Mouse (Mus musculus) heart, embryonic 16.5 days (tissue): ENCODE results near the gene Dnaic1. TPM values are rescaled to one million over a fixed set of nuclear protein-coding genes. Genes with fewer than 3 reads are reported as not detected.

Experiments used
- ATAC-seq: fragments of 200-750 bp; cut with Nextera tagmentation; replicated peaks from 2 replicates; pipeline ENCODE4 v1.8.0; 2017; ENCODE audit warnings: moderate number of reproducible peaks; ENCODE audit not compliant: insufficient read depth, low FRiP score; ENCODE audit errors: extremely low read depth
- H3K27ac ChIP-seq: fragments of 300-500 bp; sonication (generic); 2 replicates; pipeline ENCODE4 v1.5.1; 2014; ENCODE audit warnings: mild to moderate bottlenecking, low read length, control low read depth, moderate library complexity
- H3K27me3 ChIP-seq: fragments of 300-500 bp; sonication (generic); 2 replicates; pipeline ENCODE4 v1.6.1; 2014; ENCODE audit warnings: low read length, mixed read lengths; ENCODE audit not compliant: control insufficient read depth, insufficient read depth
- H3K36me3 ChIP-seq: fragments of 300-500 bp; sonication (generic); 2 replicates; pipeline ENCODE4 v1.6.1; 2014; ENCODE audit not compliant: control insufficient read depth, insufficient read depth
- H3K4me1 ChIP-seq: fragments of 300-500 bp; sonication (generic); 2 replicates; pipeline ENCODE4 v1.6.1; 2014; ENCODE audit warnings: low read length, mixed read lengths; ENCODE audit not compliant: control insufficient read depth, insufficient read depth
- H3K4me2 ChIP-seq: fragments of 300-500 bp; sonication (generic); 2 replicates; pipeline ENCODE4 v1.6.1; 2014; ENCODE audit warnings: low read depth, mild to moderate bottlenecking, control low read depth, low read length
- H3K4me3 ChIP-seq: fragments of 300-500 bp; sonication (generic); 2 replicates; pipeline ENCODE4 v1.5.1; 2014; ENCODE audit warnings: mild to moderate bottlenecking, control low read depth, low read length
- H3K9ac ChIP-seq: fragments of 300-500 bp; sonication (generic); 2 replicates; pipeline ENCODE4 v1.6.1; 2014; ENCODE audit warnings: low read length, control low read depth
- H3K9me3 ChIP-seq: fragments of 300-500 bp; sonication (generic); replicated peaks from 2 replicates; pipeline ENCODE4 v1.6.1; 2016; ENCODE audit warnings: low read length; ENCODE audit not compliant: control insufficient read depth
- WGBS: fragments of 180-500 bp; shearing (Covaris S2); extraction: QIAGEN DNeasy Blood & Tissue Kit; methylation state at CpG from one replicate; pipeline ENCODE4 v1.1.7; 2014; 5-methylcytosine and 5-hydroxymethylcytosine counted together
- polyA plus RNA-seq: library from polyadenylated mRNA; unstranded; fragments of >200 nt; fragmentation: Nextera tagmentation; extraction: Ambion mirVana; gene quantifications from 2 replicates; pipeline ENCODE4 v1.2.1, GENCODE M21; 2015

The Dnaic1 gene
- polyA plus RNA-seq, 1 experiment from 2014 or later, result 2.6 TPM

- peaks cover 10% of the 10 kb centered on the region for H3K4me1 ChIP-seq
- WGBS, result 30% methylated on average over 7 of the region's 7 CpGs
- no peak for ATAC-seq
- H3K36me3 ChIP-seq, result no peaks in the 10 kb centered on the region
- no peaks in the 10 kb centered on the region for H3K27me3 ChIP-seq
- H3K4me3 ChIP-seq, result no peak overlapping the region
- no peak overlapping the region for H3K4me2 ChIP-seq
- H3K9me3 ChIP-seq, result no peaks in the 10 kb centered on the region
- no peak overlapping the region for H3K9ac ChIP-seq
- no peak overlapping the region for H3K27ac ChIP-seq
Observed at GRCm38 (mm10) chr4:41636366-41636765, 66.8 kb downstream of the Dnaic1 start.

GRCm38 (mm10) chr4:41636882-41637635 lies 67.5 kb downstream of the Dnaic1 start:
- Histone ChIP-seq H3K4me2 (no peak overlapping the region), H3K9me3 (no peaks in the 10 kb centered on the region), H3K9ac (no peak overlapping the region), H3K4me3 (no peak overlapping the region), H3K4me1 (peaks cover 4% of the 10 kb centered on the region; the same call in 1 of the 2 replicates), H3K36me3 (no peaks in the 10 kb centered on the region), H3K27ac (no peak overlapping the region), H3K27me3 (no peaks in the 10 kb centered on the region)
- no peak for ATAC-seq
- WGBS, result 74% methylated on average over 10 of the region's 10 CpGs

- Histone ChIP-seq H3K27ac (no peak overlapping the region), H3K27me3 (no peaks in the 10 kb centered on the region), H3K4me2 (no peak overlapping the region), H3K4me3 (no peak overlapping the region), H3K9ac (no peak overlapping the region), H3K36me3 (no peaks in the 10 kb centered on the region), H3K9me3 (no peaks in the 10 kb centered on the region), H3K4me1 (peaks cover 4% of the 10 kb centered on the region; the same call in 1 of the 2 replicates)
- 95% methylated on average over 10 of the region's 10 CpGs for WGBS
- ATAC-seq, result no peak
Observed at GRCm38 (mm10) chr4:41638186-41638731, 68.7 kb downstream of the Dnaic1 start.

GRCm38 (mm10) chr4:41638828-41639213 lies 69.2 kb downstream of the Dnaic1 start:
- H3K36me3 ChIP-seq, result no peaks in the 10 kb centered on the region
- ATAC-seq, result no peak
- H3K4me2 ChIP-seq, result no peak overlapping the region
- no peak overlapping the region for H3K4me3 ChIP-seq
- WGBS, result 84% methylated on average over 6 of the region's 6 CpGs
- H3K9ac ChIP-seq, result no peak overlapping the region
- no peaks in the 10 kb centered on the region for H3K9me3 ChIP-seq
- H3K4me1 ChIP-seq, result peaks cover 4% of the 10 kb centered on the region; the same call in 1 of the 2 replicates
- H3K27me3 ChIP-seq, result no peaks in the 10 kb centered on the region
- no peak overlapping the region for H3K27ac ChIP-seq

GRCm38 (mm10) chr4:41639214-41639841 lies 69.8 kb downstream of the Dnaic1 start:
- no peaks in the 10 kb centered on the region for H3K27me3 ChIP-seq
- H3K36me3 ChIP-seq, result no peaks in the 10 kb centered on the region
- ATAC-seq, result no peak
- H3K27ac ChIP-seq, result peak overlapping the region; percentile 54; the same call in 1 of the 2 replicates
- H3K9ac ChIP-seq, result peak overlapping the region; percentile 78
- 29% methylated on average over 10 of the region's 10 CpGs for WGBS
- H3K9me3 ChIP-seq, result no peaks in the 10 kb centered on the region
- H3K4me3 ChIP-seq, result peak overlapping the region; percentile 63
- H3K4me1 ChIP-seq, result peaks cover 4% of the 10 kb centered on the region; the same call in 1 of the 2 replicates
- peak overlapping the region; percentile 93 for H3K4me2 ChIP-seq

- no peaks in the 10 kb centered on the region for H3K9me3 ChIP-seq
- peak within 1 kb of the TSS; percentile 63 for H3K4me3 ChIP-seq
- under 1% methylated on average over 64 of the region's 74 CpGs for WGBS
- no peaks in the 10 kb centered on the region for H3K36me3 ChIP-seq
- peak within 1 kb of the TSS; percentile 54 for H3K27ac ChIP-seq
- H3K4me1 ChIP-seq, result peaks cover 4% of the 10 kb centered on the region; the same call in 1 of the 2 replicates
- H3K9ac ChIP-seq, result peak within 1 kb of the TSS; percentile 78
- peak; percentile 90 for ATAC-seq
- H3K4me2 ChIP-seq, result peak within 1 kb of the TSS; percentile 93
- no peaks in the 10 kb centered on the region for H3K27me3 ChIP-seq
Observed at GRCm38 (mm10) chr4:41639913-41640507, 70.4 kb downstream of the Dnaic1 start, which contains the start of gene Enho. Enho (minus strand) TSS chr4:41640324.

- Histone ChIP-seq H3K9me3 (no peaks in the 10 kb centered on the region), H3K27ac (no peak overlapping the region), H3K9ac (no peak overlapping the region), H3K27me3 (no peaks in the 10 kb centered on the region), H3K4me2 (no peak overlapping the region), H3K36me3 (no peaks in the 10 kb centered on the region), H3K4me1 (no peaks in the 10 kb centered on the region), H3K4me3 (no peak overlapping the region)
- 82% methylated on average over 6 of the region's 6 CpGs for WGBS
- ATAC-seq, result no peak
Observed at GRCm38 (mm10) chr4:41641199-41641822, 71.7 kb downstream of the Dnaic1 start.

GRCm38 (mm10) chr4:41645488-41645887 lies 75.9 kb downstream of the Dnaic1 start:
- WGBS, result 19% methylated on average over 5 of the region's 5 CpGs
- Histone ChIP-seq H3K9me3 (no peaks in the 10 kb centered on the region), H3K27me3 (no peaks in the 10 kb centered on the region), H3K4me2 (no peak overlapping the region), H3K4me3 (no peak overlapping the region), H3K36me3 (no peaks in the 10 kb centered on the region), H3K4me1 (no peaks in the 10 kb centered on the region), H3K9ac (no peak overlapping the region), H3K27ac (no peak overlapping the region)
- ATAC-seq, result no peak
